Mouse (Mus musculus) lung, postnatal 0 days (tissue): Measurements from ENCODE around the gene Polr3h.
A peak's percentile ranks its signal among the peaks of the same experiment; 100 is the strongest.

Experiments used
- CTCF ChIP-seq: IDR thresholded peaks from 2 replicates; pipeline ENCODE4 v1.5.1; 2016; ENCODE audit warnings: antibody characterized with exemption, mild to moderate bottlenecking
- EP300 ChIP-seq: IDR thresholded peaks from 2 replicates; pipeline ENCODE4 v1.6.1; 2016; ENCODE audit warnings: antibody characterized with exemption, mild to moderate bottlenecking, control low read depth

GRCm38 (mm10) chr15:81956457-81956856 lies 30.4 kb upstream of the Polr3h start:
- peak; percentile 93 for TF ChIP-seq CTCF
- TF ChIP-seq EP300: no peak
